Mouse (Mus musculus) midbrain, embryonic 15.5 days (tissue): ENCODE measurements at regions not wholly inside any gene's neighbourhood (a gene's known extent, or its start where the extent isn't known, plus 50 kb on each side); places are given as distances from the start of the nearest gene placed in this dataset.
A peak's percentile ranks its signal among the peaks of the same experiment; 100 is the strongest.

Experiments
- ATAC-seq: fragments of 200-750 bp; cut with Nextera tagmentation; replicated peaks from 2 replicates; pipeline ENCODE4 v1.8.0; 2017; ENCODE audit warnings: moderate TSS enrichment
- H3K27ac ChIP-seq: fragments of 300-500 bp; sonication (generic); 2 replicates; pipeline ENCODE4 v1.5.1; 2015; ENCODE audit warnings: mild to moderate bottlenecking, inconsistent platforms
- H3K27me3 ChIP-seq: fragments of 300-500 bp; sonication (generic); replicated peaks from 2 replicates; pipeline ENCODE4 v1.6.1; 2015; ENCODE audit warnings: inconsistent platforms
- H3K36me3 ChIP-seq: fragments of 300-500 bp; sonication (generic); replicated peaks from 2 replicates; pipeline ENCODE4 v1.6.1; 2015; ENCODE audit warnings: inconsistent platforms
- H3K4me1 ChIP-seq: fragments of 300-500 bp; sonication (generic); 2 replicates; pipeline ENCODE4 v1.6.1; 2015; ENCODE audit warnings: inconsistent platforms
- H3K4me2 ChIP-seq: fragments of 300-500 bp; sonication (generic); 2 replicates; pipeline ENCODE4 v1.6.1; 2015; ENCODE audit warnings: inconsistent platforms, mild to moderate bottlenecking, moderate library complexity
- H3K4me3 ChIP-seq: fragments of 300-500 bp; sonication (generic); 2 replicates; pipeline ENCODE4 v1.5.1; 2015; ENCODE audit warnings: mild to moderate bottlenecking, inconsistent platforms
- H3K9ac ChIP-seq: fragments of 300-500 bp; sonication (generic); 2 replicates; pipeline ENCODE4 v1.6.1; 2015; ENCODE audit warnings: mild to moderate bottlenecking, inconsistent platforms
- H3K9me3 ChIP-seq: fragments of 300-500 bp; sonication (generic); 2 replicates; pipeline ENCODE4 v1.6.1; 2016; ENCODE audit warnings: inconsistent platforms
- WGBS: fragments of 180-500 bp; shearing (Covaris S2); methylation state at CpG from one replicate; pipeline ENCODE4 v1.1.7; 2015; ENCODE audit warnings: mixed read lengths; 5-methylcytosine and 5-hydroxymethylcytosine counted together

- H3K27me3 ChIP-seq: no peaks in the 10 kb centered on the region
- 89% methylated on average over 2 of the region's 2 CpGs for WGBS
- no peak overlapping the region for H3K27ac ChIP-seq
- no peaks in the 10 kb centered on the region for H3K36me3 ChIP-seq
- no peaks in the 10 kb centered on the region for H3K4me1 ChIP-seq
- H3K4me2 ChIP-seq: no peak overlapping the region
- no peaks in the 10 kb centered on the region for H3K9me3 ChIP-seq
- H3K9ac ChIP-seq: no peak overlapping the region
- no peak overlapping the region for H3K4me3 ChIP-seq
- ATAC-seq: no peak
Observed at GRCm38 (mm10) chr12:57809961-57810360, 246.0 kb downstream of the Ttc6 start.

DNA sequence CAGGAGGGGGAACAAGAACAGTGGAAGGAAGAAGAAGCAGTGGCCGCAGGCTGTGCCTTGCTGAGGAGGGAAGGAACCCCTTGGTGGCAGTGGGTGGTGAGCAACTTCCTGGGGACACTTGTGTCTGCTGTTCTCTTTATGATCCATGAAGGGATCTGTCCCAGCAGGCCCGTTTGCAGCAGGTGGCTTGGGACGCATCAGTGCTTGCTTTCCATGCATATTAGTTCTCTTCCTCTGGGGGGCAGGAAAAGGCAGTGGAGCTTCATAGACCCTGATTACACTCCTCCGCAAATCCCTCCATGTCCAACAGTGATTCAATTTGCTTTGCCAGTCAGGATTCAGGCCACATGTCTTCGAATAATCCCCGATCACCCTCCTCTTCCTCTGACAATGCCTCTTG lies 259.9 kb downstream of the Ttc6 start:
- no peak overlapping the region for H3K4me2 ChIP-seq
- WGBS: 40% methylated on average over 6 of the region's 6 CpGs
- no peaks in the 10 kb centered on the region for H3K9me3 ChIP-seq
- H3K9ac ChIP-seq: no peak overlapping the region
- H3K27me3 ChIP-seq: no peaks in the 10 kb centered on the region
- ATAC-seq: no peak
- no peaks in the 10 kb centered on the region for H3K4me1 ChIP-seq
- H3K4me3 ChIP-seq: no peak overlapping the region
- H3K27ac ChIP-seq: no peak overlapping the region
- no peaks in the 10 kb centered on the region for H3K36me3 ChIP-seq

DNA sequence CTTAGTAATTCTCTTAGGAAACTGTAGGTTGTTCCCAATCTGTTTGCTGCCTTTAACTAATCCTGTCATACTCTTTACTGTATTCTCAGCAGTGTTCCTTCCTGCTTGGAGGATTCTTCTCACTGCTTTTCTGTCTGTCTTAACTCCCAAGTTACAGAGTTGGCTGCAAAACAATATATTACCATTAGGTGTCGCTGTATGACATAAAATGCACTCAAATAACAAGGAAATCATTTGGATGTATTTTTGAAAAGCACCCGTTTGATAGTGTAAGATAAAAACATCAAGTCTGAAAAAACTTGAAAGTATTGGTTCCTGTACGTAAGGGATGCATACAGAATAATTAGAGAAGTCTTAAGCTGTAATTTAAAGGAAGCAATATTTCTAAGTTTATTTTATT lies 261.8 kb downstream of the Ttc6 start:
- WGBS: 7% methylated on average over 3 of the region's 3 CpGs
- Histone ChIP-seq H3K27me3 (no peaks in the 10 kb centered on the region), H3K36me3 (no peaks in the 10 kb centered on the region), H3K4me3 (no peak overlapping the region), H3K9ac (no peak overlapping the region), H3K4me1 (no peaks in the 10 kb centered on the region), H3K9me3 (no peaks in the 10 kb centered on the region), H3K27ac (no peak overlapping the region), H3K4me2 (no peak overlapping the region)
- ATAC-seq: peak; percentile 62

GRCm38 (mm10) chr12:57842813-57843212 lies 278.9 kb downstream of the Ttc6 start:
- no peak overlapping the region for H3K9ac ChIP-seq
- no peak overlapping the region for H3K4me2 ChIP-seq
- no peak overlapping the region for H3K4me3 ChIP-seq
- 63% methylated on average over 4 of the region's 4 CpGs for WGBS
- no peak overlapping the region for H3K27ac ChIP-seq
- no peak for ATAC-seq
- no peaks in the 10 kb centered on the region for H3K9me3 ChIP-seq
- no peaks in the 10 kb centered on the region for H3K36me3 ChIP-seq
- H3K4me1 ChIP-seq: no peaks in the 10 kb centered on the region
- H3K27me3 ChIP-seq: no peaks in the 10 kb centered on the region

DNA sequence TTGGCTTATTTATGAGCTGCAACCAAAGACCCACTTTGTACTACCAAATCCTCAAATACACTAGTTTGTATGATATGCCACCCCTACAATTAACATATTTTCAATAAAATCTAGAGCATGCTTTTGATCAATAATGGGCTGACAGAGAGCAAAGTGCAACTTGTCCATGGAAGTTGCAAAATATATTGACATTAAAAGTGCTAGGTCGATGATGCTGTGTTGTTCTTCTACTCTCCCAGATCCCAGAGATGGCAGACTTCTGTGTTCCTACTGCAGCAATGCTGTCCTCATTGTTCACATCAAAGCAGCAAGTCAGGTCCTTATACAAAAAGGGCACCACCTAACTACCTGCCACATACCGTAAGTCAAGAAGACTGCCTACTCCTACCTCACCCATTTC lies 307.1 kb downstream of the Ttc6 start:
- H3K9me3 ChIP-seq: no peaks in the 10 kb centered on the region
- WGBS: 91% methylated on average over 2 of the region's 2 CpGs
- no peak overlapping the region for H3K27ac ChIP-seq
- no peaks in the 10 kb centered on the region for H3K4me1 ChIP-seq
- H3K4me3 ChIP-seq: no peak overlapping the region
- H3K27me3 ChIP-seq: no peaks in the 10 kb centered on the region
- no peak for ATAC-seq
- H3K4me2 ChIP-seq: no peak overlapping the region
- no peaks in the 10 kb centered on the region for H3K36me3 ChIP-seq
- no peak overlapping the region for H3K9ac ChIP-seq

DNA sequence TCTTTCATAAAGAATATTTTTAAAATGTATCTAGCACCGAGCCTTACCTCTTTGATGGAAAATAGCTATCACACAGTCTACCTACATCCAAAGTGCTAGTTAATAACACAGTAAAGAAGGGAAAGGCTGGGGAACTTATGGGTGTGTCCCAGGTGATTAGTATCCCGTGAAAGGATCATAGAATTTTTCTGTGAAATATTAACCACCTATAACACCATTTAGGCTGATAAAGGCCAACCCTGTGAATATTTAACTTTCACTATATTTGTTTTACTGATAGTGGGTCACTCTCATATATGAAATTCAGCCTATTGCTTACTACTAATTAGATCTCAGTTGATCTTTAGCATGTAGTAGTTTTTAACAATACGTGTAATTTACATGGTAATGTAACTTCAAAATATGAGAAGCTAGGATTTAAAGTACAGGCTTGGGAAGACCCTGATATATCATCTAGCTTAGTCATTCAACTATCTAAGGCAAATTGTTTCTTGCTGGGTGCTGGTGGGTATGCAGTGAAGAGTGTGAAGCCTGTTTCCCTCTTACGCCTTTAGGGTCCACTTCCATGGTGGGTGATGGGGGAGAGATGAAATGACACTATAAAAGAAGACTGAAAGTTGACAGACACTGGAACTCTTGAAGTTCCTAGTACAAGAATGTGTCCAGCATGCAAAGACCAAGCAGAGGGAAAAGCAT lies 320.6 kb upstream of the Sstr1 start:
- H3K9ac ChIP-seq: no peak overlapping the region
- no peak overlapping the region for H3K27ac ChIP-seq
- H3K27me3 ChIP-seq: no peaks in the 10 kb centered on the region
- 86% methylated on average over 4 of the region's 4 CpGs for WGBS
- H3K4me3 ChIP-seq: no peak overlapping the region
- no peaks in the 10 kb centered on the region for H3K9me3 ChIP-seq
- no peak overlapping the region for H3K4me2 ChIP-seq
- H3K36me3 ChIP-seq: no peaks in the 10 kb centered on the region
- ATAC-seq: no peak
- H3K4me1 ChIP-seq: no peaks in the 10 kb centered on the region

GRCm38 (mm10) chr12:57891556-57891955 lies 320.0 kb upstream of the Sstr1 start:
- ATAC-seq: no peak
- Histone ChIP-seq H3K36me3 (no peaks in the 10 kb centered on the region), H3K4me1 (no peaks in the 10 kb centered on the region), H3K9ac (no peak overlapping the region), H3K27me3 (no peaks in the 10 kb centered on the region), H3K9me3 (no peaks in the 10 kb centered on the region), H3K4me2 (no peak overlapping the region), H3K27ac (no peak overlapping the region), H3K4me3 (no peak overlapping the region)
- WGBS: 100% methylated on average over 1 of the region's 1 CpGs

GRCm38 (mm10) chr12:57897751-57898250 lies 313.8 kb upstream of the Sstr1 start:
- Histone ChIP-seq H3K27me3 (no peaks in the 10 kb centered on the region), H3K27ac (no peak overlapping the region), H3K4me3 (no peak overlapping the region), H3K9me3 (no peaks in the 10 kb centered on the region), H3K4me2 (no peak overlapping the region), H3K9ac (no peak overlapping the region), H3K4me1 (no peaks in the 10 kb centered on the region), H3K36me3 (no peaks in the 10 kb centered on the region)
- ATAC-seq: no peak
- 72% methylated on average over 3 of the region's 3 CpGs for WGBS

DNA sequence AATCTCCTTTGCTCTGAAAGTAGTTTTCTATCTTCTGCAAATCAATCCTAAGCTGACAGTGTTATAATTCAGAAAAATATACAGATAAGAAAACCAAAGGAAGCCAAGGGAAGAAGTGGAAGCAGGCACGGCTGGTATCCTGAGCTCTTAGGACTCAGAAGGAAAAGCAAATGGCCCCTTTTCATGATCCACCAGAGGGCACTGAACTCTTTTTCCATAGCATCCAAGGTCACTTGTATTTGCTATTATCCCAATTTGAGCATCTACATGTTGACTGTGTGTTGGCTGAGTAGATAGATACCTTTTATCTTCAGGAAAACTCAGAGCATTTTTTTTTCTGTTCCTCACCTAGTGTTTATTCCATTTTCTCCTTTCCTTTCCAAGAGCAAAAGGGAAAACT lies 306.9 kb upstream of the Sstr1 start:
- no peak for ATAC-seq
- 86% methylated on average over 1 of the region's 1 CpGs for WGBS
- Histone ChIP-seq H3K4me3 (no peak overlapping the region), H3K36me3 (no peaks in the 10 kb centered on the region), H3K27ac (no peak overlapping the region), H3K4me1 (no peaks in the 10 kb centered on the region), H3K9me3 (no peaks in the 10 kb centered on the region), H3K27me3 (no peaks in the 10 kb centered on the region), H3K9ac (no peak overlapping the region), H3K4me2 (no peak overlapping the region)

DNA sequence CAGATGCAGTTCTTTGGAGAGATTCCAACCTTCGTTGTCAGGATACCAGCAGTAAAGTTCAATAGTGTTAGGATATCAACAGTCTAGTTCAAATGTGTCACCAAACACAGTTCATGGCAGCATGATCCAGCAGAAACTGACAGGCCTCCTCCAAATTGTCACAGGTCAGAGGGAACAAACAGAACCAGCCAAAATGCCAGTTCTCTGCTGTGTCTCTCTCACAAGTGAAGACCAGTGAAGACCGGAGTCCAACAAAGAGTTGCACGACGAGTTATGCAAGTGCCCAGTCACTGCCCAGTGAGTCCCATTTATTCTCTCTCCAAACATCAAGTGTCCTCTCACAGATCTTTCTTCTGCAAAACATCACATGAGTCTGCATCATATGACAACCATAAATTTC lies 293.4 kb upstream of the Sstr1 start:
- ATAC-seq: no peak
- H3K4me1 ChIP-seq: no peaks in the 10 kb centered on the region
- WGBS: 85% methylated on average over 4 of the region's 4 CpGs

DNA sequence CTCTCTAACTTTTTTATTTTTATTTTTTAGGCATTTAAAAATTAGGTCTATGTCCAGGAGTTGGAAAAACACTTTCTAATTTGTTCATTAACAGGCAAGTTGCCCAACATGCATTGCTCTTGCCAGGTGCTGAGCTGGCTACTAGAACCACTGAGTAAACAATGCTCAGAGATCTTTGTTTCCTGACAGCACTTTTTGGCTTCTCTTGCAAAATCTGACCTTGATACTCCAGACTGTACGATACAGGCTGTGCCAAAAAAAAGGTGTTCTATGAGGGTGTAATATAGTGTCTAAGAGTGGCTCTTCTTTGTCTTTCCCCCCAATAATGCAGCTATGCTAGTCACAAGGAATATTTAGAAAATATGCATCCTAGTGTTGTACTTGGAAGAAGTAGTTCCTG lies 289.5 kb upstream of the Sstr1 start:
- Histone ChIP-seq H3K27ac (no peak overlapping the region), H3K36me3 (no peaks in the 10 kb centered on the region), H3K4me3 (no peak overlapping the region), H3K9me3 (no peaks in the 10 kb centered on the region), H3K27me3 (no peaks in the 10 kb centered on the region), H3K4me1 (no peaks in the 10 kb centered on the region), H3K4me2 (no peak overlapping the region), H3K9ac (no peak overlapping the region)
- 81% methylated on average over 1 of the region's 1 CpGs for WGBS
- no peak for ATAC-seq

More for the DNA sequence above, 293.4 kb upstream of the Sstr1 start:
- no peaks in the 10 kb centered on the region for H3K27me3 ChIP-seq
- no peak overlapping the region for H3K4me2 ChIP-seq
- H3K4me3 ChIP-seq: no peak overlapping the region
- no peak overlapping the region for H3K27ac ChIP-seq
- no peaks in the 10 kb centered on the region for H3K36me3 ChIP-seq
- H3K9me3 ChIP-seq: no peaks in the 10 kb centered on the region
- H3K9ac ChIP-seq: no peak overlapping the region

GRCm38 (mm10) chr12:57924422-57924821 lies 287.1 kb upstream of the Sstr1 start:
- H3K9ac ChIP-seq: no peak overlapping the region
- H3K4me3 ChIP-seq: no peak overlapping the region
- H3K9me3 ChIP-seq: no peaks in the 10 kb centered on the region
- H3K4me1 ChIP-seq: no peaks in the 10 kb centered on the region
- ATAC-seq: no peak
- no peaks in the 10 kb centered on the region for H3K27me3 ChIP-seq
- no peak overlapping the region for H3K27ac ChIP-seq
- 66% methylated on average over 2 of the region's 2 CpGs for WGBS
- H3K36me3 ChIP-seq: no peaks in the 10 kb centered on the region
- H3K4me2 ChIP-seq: no peak overlapping the region

DNA sequence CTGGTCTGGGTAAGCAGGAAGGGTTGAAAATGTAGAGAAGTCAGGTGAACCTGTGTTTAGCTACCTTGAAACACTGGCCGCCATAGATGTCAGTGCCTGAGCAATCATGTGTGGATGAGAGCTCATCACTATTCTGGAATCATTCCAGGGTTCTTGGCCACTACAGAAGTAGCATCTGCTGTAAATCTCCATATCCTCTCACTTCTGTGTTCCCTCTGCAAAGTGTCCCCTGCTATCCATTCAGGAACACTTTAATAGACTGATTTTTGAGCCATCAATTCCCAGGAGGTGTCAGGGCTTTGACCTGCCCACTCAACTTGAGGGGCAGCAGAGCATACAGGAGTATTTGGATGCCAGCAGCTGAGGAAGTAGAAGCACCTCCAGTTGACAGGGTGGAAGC lies 284.7 kb upstream of the Sstr1 start:
- Histone ChIP-seq H3K4me3 (no peak overlapping the region), H3K9me3 (no peaks in the 10 kb centered on the region), H3K9ac (no peak overlapping the region), H3K4me2 (no peak overlapping the region), H3K27me3 (no peaks in the 10 kb centered on the region), H3K27ac (no peak overlapping the region), H3K4me1 (no peaks in the 10 kb centered on the region), H3K36me3 (no peaks in the 10 kb centered on the region)
- no peak for ATAC-seq
- 95% methylated on average over 1 of the region's 1 CpGs for WGBS
